Mouse (Mus musculus): ENCODE measurements around the gene Adcy1. TPM values are rescaled to one million over a fixed set of nuclear protein-coding genes. Genes with fewer than 3 reads are reported as not detected.

Gene Adcy1
- 100 to 1,000 TPM; 345 to 379 TPM for total RNA-seq (2021)

GRCm38 (mm10) chr11:7063001-7063584 lies at the start of gene Adcy1:
Gene Adcy1, plus strand, starts transcription at chr11:7063489.
- DNase-seq, result peak in 1 of 2 experiments; percentile 68

DNA sequence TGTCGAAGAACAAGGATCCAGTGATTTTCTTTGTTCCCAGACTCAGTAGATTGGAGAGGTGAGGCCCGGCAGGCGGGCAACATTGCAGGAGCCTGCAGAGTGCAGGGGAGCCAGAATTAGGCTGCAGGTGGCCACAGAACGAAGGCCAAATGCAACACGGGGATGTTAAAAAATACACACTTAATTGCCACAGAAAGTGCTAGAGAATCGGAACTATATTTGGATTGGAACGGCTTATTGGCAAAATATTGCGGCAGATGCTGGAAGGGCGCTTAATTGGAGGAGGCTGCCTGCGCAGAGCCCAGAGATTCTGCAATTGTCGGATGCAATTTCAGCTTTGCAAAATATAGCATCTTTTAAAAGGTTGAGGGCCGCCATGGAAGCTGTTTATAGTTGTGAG lies 46.4 kb upstream of the Adcy1 start:
- DNase-seq, result peak; percentile 62 to 71

GRCm38 (mm10) chr11:7018078-7018477 lies 45.2 kb upstream of the Adcy1 start:
- DNase-seq, result no peak

DNA sequence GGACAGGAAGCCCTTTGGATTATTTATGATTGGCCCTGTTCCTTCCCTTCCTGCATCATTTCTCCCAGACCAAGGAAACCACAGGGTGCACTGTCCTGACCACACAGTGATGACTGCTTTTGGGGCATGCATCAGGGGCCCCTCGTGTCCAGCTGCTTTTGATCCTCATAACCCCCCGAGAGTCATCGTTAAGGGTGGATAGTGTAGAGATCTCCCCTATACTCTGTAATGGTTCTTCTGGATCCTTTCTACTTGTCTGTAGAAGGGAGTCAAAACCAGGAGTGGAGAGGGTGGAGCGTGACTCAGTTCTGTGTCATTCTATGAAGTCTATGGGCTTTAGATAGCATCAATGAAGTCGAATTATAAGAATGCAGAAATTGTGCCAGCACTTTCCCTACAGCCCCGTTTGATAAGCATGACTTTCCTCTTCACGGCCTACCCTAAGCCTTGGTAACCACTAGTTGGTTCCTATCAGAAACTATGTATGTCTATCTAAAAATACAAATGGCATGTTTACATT lies 44.2 kb upstream of the Adcy1 start:
- DNase-seq, result no peak

DNA sequence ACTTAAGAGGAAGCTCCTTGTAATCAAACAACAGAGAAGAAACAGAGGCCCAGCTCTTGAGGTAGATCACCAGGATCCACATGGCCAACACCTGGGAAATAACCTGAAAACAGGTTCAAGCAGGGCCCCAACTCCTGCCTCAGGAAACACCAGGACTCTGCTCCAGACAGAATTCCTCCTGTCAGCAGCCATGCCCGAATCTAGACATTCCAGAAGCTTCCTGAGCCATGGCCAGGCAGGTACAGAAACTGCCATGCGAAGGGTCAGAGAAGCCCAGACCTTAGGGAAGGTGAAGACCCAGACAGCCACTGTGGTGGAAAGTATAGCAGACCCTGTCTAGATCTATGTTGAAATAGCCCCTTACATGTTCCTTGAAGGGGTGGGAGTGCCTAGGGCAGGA lies 30.2 kb upstream of the Adcy1 start:
- no peak for DNase-seq

- DNase-seq, result no peak
These were observed 23.6 kb upstream of the Adcy1 start for GRCm38 (mm10) chr11:7039722-7040121.

DNA sequence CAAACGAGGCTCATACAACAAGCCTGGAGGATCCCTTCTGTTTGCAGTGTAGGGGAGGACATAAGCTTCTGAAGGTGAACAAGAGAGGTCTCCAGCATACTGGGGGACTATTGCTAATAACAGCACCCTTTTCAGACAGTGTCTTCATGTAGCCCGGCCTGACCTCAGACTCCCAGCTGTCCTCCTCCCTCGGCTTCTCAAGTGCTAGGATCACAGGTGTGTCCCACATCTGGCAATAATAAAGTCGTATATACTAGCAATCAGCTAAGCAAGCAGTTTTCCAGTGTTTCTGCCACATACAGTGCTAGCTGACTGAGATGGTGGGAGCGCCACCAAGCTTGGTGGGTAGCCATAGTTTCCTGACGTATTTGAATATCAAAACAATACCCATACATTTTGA lies 22.5 kb upstream of the Adcy1 start:
- no peak for DNase-seq

GRCm38 (mm10) chr11:7047176-7047575 lies 16.1 kb upstream of the Adcy1 start:
- DNase-seq, result no peak

- DNase-seq, result no peak
These were observed 15.7 kb upstream of the Adcy1 start for GRCm38 (mm10) chr11:7047584-7047983.

DNA sequence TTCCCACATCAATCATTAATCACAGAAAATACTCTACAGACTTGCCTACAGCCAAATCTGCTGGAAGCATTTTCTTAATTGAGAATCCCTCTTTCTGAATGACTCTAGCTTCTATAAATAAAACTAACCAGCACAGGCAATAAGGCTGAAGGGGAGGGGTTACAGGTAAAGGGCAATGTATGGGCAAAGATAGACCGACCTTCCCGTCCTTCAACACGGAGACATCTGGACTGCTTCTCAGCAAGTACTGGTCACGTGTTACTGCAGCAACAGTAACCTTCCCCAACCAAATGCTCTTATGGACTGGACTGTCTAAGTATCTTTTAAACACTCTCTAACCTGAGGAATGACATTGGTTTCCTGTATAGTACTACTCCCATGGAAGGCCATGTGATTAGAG lies 9.6 kb upstream of the Adcy1 start:
- no peak for DNase-seq

DNA sequence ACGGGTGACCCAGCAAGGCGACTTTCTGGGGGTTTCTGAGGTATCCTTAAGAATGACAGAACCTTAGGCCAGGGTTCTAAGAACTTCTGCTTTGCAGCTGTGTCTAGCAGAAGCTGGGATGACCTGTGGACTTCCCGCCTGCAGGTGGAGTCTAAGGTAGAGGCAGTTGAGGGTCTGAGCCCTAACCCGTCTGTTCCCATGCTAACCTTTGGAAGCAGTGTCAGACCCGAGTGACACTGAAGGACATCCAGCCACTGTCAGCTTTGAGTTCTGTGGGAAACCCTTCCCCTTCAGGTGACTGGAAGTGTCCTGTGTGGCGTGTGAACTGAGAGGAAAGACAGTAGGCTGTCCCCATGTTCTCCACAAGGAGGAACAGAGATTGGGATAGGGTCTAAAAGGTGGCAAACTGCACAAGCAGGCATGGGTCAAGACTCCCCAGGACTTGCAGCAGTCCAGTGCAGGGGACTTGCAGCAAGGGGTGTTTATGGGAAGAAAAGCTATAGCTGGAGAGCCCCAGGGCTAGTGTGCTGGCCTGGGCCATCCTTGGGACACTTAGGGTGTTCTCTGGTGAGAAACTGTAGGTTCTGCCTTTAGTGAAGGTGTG lies 8.5 kb upstream of the Adcy1 start:
- no peak for DNase-seq

DNA sequence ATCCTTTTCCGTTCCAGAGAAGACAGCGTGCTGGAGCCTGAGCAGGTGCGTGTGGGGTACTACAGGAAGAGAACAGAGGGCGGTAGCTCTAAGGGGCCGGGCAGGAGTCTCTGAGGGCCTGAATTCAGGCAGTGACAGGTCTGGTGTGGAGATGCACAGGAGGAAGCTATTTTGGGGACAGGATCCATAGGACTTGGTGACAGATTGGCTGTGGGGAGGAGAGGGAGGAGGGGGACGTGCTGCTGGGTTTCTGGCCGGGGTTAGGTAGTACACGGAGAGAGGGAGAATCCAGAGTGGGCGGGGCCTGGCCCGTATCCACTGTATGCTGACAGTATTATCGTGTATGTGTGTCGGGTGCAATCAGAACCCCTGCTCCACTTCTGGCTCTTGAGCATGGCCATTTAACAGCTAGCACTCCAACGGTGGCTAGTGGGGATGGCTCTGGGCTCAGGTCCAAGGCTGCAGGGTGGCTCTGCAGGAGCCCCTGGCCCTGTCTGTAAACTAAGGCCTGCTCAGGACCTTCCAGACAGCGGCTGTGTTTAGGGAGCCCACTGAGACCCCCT lies 7.8 kb upstream of the Adcy1 start:
- DNase-seq, result peak in 1 of 2 experiments; percentile 58

DNA sequence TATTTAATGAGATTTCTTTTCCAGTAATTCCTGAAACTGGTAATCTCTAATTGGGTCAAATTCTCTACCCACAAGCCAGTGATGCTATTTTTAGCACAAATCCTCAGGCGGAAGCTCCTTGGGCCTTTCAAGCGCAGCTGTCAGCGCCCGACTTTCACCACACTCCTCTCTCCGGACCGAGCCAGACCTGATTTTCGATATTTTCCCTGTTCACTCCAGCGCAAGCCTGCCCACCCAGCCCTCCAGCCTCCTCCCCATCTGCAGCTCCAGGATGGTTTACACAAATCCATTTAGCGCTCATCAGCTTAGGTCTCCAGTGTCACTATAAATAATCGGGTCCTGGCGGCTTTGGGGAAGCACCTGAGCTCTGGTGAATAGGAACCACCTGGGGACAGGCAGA lies 7.2 kb upstream of the Adcy1 start:
- DNase-seq, result no peak

DNA sequence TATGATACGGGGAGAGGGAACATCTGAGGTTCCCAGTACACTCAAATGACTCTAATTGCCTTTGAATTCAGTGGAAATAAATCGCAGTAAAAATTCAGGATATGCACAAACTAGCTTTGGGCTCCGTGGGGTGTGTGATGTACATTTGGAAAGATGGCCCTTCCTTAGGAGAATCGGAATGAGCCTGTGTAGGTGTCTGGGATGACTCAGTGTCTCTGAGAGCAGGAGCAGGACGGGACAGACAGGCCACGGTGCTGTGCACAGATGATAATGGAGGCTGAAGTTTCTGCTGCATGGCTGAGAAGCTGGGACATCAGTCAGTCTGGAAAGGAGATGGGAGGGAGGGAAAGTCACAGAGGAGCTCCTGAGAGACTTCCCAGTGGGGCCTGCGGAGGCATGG lies 5.5 kb upstream of the Adcy1 start:
- DNase-seq, result no peak

DNA sequence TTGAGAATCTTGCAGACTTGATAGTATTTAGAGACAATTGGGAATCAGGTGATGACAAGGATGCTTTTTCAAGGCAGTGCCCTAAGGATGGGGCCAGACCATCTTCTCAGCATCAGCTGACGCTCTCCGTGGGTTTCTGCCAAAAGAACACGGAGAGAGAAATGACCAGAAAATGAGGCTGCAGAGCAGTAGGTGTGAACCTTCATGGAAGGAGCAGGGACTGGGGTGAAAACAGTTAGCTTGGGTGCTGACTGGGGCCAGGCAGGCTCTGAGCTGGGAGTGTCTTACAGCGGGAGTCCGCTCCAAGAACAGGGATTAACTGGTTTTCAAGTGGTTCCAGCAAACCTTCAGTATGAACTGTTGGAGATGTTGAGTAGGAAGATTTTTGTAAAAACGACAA lies 1.3 kb upstream of the Adcy1 start:
- DNase-seq, result no peak

GRCm38 (mm10) chr11:7062566-7062965 lies 723 bp upstream of the Adcy1 start:
- no peak for DNase-seq

DNA sequence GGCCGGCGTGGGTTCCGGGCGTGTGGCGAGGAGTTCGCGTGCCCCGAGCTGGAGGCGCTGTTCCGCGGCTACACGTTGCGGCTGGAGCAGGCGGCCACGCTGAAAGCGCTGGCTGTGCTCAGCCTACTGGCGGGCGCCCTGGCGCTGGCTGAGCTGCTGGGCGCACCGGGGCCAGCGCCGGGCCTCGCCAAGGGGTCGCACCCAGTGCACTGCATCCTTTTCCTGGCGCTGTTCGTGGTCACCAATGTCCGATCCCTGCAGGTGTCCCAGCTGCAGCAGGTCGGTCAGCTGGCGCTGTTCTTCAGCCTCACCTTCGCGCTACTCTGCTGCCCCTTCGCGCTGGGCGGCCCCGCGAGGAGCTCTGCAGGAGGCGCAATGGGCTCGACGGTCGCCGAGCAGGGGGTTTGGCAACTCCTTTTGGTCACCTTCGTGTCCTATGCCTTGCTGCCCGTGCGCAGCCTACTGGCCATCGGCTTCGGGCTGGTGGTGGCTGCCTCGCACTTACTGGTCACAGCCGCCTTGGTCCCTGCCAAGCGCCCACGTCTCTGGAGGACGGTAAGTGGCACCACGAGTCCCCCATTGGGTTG lies 485 bp downstream of the Adcy1 start:
- peak in 1 of 2 experiments; percentile 29 for DNase-seq

GRCm38 (mm10) chr11:7064484-7065185 lies 1.3 kb downstream of the Adcy1 start:
- no peak for DNase-seq

DNA sequence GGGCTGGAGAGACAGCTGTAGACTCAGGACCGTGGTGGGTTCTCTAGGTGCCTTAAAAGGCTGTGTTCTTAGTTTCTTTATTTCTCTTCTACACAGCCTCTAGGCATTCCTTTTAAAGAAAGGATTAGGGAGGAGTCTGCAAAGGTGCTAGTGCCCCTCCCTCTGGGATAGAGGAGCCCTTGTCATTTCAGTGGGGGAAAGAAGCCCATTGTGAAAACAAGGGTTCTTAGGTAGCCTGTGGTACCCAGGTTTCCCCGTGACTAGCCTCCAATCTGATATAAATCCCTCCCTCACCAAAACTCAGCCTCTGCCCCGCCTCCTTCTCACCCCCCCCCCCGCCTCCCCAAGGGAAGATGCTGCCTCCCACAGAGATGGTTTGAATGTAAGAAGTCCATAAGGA lies 2.1 kb downstream of the Adcy1 start:
- no peak for DNase-seq

- no peak for DNase-seq
These were observed 2.6 kb downstream of the Adcy1 start for GRCm38 (mm10) chr11:7065876-7066275.

GRCm38 (mm10) chr11:7067263-7067662 lies 4.0 kb downstream of the Adcy1 start:
- no peak for DNase-seq

- no peak for DNase-seq
These were observed 5.4 kb downstream of the Adcy1 start for GRCm38 (mm10) chr11:7068479-7069235.

All from layer of hippocampus, postnatal 36 days (tissue).